Mouse (Mus musculus): ENCODE results near the gene Bbip1. TPM values are rescaled to one million over a fixed set of nuclear protein-coding genes. Genes with fewer than 3 reads are reported as not detected.

Gene Bbip1
- polyA plus RNA-seq, 1 experiment = 17.8 TPM

DNA sequence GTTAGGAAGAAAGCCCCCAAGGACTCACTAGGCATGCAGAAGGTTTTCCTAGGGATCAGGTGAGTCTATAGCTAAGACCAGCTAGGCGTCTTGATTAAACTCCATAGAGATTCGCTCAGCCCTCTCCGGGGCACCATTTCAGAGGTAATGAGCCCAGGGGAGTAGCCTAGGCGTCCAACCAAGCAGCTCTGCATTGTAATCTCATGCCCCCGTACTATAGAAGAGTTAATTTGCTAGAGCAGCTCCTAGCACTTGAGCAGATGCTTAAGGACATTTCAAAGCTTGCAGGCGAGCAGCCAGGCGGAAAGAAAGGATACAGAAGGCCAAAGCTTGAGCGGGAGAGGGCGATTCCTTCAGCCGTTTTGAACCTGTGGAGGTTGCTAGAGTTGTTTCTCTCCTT lies 59.0 kb downstream of the Bbip1 start:
- no peak overlapping the region for H3ac ChIP-seq (ENCODE audit: control insufficient read depth, insufficient read length, low read depth)
- no peaks in the 10 kb centered on the region for H3K79me2 ChIP-seq (ENCODE audit: control insufficient read depth, insufficient read depth)
- no peak for TF ChIP-seq USF1 (IDR thresholded peaks at IDR 0.05; ENCODE audit: low read depth)
- TF ChIP-seq MYOD1 (IDR thresholded peaks at IDR 0.05; ENCODE audit: control insufficient read depth, insufficient read length, low read depth) = no peak
- no peak for TF ChIP-seq MAX (IDR thresholded peaks at IDR 0.05)
- TF ChIP-seq FOSL1 (IDR thresholded peaks at IDR 0.05; ENCODE audit: insufficient read depth, low read length, poor library complexity, severe bottlenecking) = no peak
- no peak for TF ChIP-seq CEBPB (IDR thresholded peaks at IDR 0.05; ENCODE audit: low read depth)
- no peak for TF ChIP-seq MYOG (IDR thresholded peaks at IDR 0.05; ENCODE audit: control insufficient read depth, extremely low read depth, insufficient read length)
- no peak for TF ChIP-seq CTCF (IDR thresholded peaks at IDR 0.05; ENCODE audit: control insufficient read depth, insufficient read depth, insufficient read length)
- H3K4me3 ChIP-seq (ENCODE audit: insufficient read depth, poor library complexity, severe bottlenecking) = no peak overlapping the region
- H3K79me3 ChIP-seq (ENCODE audit: low read depth) = no peaks in the 10 kb centered on the region
- no peaks in the 10 kb centered on the region for H3K36me3 ChIP-seq (ENCODE audit: control insufficient read depth, insufficient read depth)
- no peaks in the 10 kb centered on the region for H3K27me3 ChIP-seq (ENCODE audit: control insufficient read depth, insufficient read depth, insufficient read length)

GRCm38 (mm10) chr19:53881786-53882185 lies 62.6 kb downstream of the Bbip1 start:
- Histone ChIP-seq H3K27me3 (ENCODE audit: control insufficient read depth, insufficient read depth, insufficient read length) (no peaks in the 10 kb centered on the region), H3K79me2 (ENCODE audit: control insufficient read depth, insufficient read depth) (no peaks in the 10 kb centered on the region), H3ac (ENCODE audit: control insufficient read depth, insufficient read length, low read depth) (no peak overlapping the region), H3K36me3 (ENCODE audit: control insufficient read depth, insufficient read depth) (no peaks in the 10 kb centered on the region), H3K79me3 (ENCODE audit: low read depth) (no peaks in the 10 kb centered on the region), H3K4me3 (ENCODE audit: insufficient read depth, poor library complexity, severe bottlenecking) (no peak overlapping the region)
- no peak for TF ChIP-seq USF1 (IDR thresholded peaks at IDR 0.05; ENCODE audit: low read depth)
- TF ChIP-seq MAX (IDR thresholded peaks at IDR 0.05) = no peak
- no peak for TF ChIP-seq MYOD1 (IDR thresholded peaks at IDR 0.05; ENCODE audit: control insufficient read depth, insufficient read length, low read depth)
- no peak for TF ChIP-seq MYOG (IDR thresholded peaks at IDR 0.05; ENCODE audit: control insufficient read depth, extremely low read depth, insufficient read length)
- TF ChIP-seq FOSL1 (IDR thresholded peaks at IDR 0.05; ENCODE audit: insufficient read depth, low read length, poor library complexity, severe bottlenecking) = no peak
- no peak for TF ChIP-seq CTCF (IDR thresholded peaks at IDR 0.05; ENCODE audit: control insufficient read depth, insufficient read depth, insufficient read length)
- TF ChIP-seq CEBPB (IDR thresholded peaks at IDR 0.05; ENCODE audit: low read depth) = no peak

DNA sequence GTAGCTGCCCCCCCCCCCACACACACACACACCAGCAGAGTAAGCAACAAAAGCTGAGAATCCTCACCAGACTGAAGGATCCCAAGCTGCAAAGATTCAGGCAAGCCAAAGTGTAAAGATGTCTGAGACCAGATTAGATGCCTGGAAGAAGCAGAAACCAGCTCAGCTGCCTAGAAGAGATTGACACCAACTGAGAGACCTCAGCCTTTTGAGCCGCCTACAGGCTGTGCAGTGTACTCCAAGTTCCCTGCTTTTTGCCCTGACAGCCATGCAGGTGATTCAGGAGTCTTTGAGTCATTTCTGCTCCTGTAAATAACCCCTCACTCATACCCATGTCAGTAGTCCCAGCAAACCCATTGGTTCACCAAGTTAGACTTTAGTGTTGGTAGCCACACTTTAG lies 64.0 kb downstream of the Bbip1 start:
- no peaks in the 10 kb centered on the region for H3K27me3 ChIP-seq (ENCODE audit: control insufficient read depth, insufficient read depth, insufficient read length)
- no peak overlapping the region for H3K4me3 ChIP-seq (ENCODE audit: insufficient read depth, poor library complexity, severe bottlenecking)
- no peaks in the 10 kb centered on the region for H3K36me3 ChIP-seq (ENCODE audit: control insufficient read depth, insufficient read depth)
- no peak overlapping the region for H3ac ChIP-seq (ENCODE audit: control insufficient read depth, insufficient read length, low read depth)
- no peaks in the 10 kb centered on the region for H3K79me2 ChIP-seq (ENCODE audit: control insufficient read depth, insufficient read depth)
- no peaks in the 10 kb centered on the region for H3K79me3 ChIP-seq (ENCODE audit: low read depth)
- TF ChIP-seq CTCF (IDR thresholded peaks at IDR 0.05; ENCODE audit: control insufficient read depth, insufficient read depth, insufficient read length) = no peak
- no peak for TF ChIP-seq MAX (IDR thresholded peaks at IDR 0.05)
- no peak for TF ChIP-seq CEBPB (IDR thresholded peaks at IDR 0.05; ENCODE audit: low read depth)

Other genes starting within 250 kb of the Bbip1 start
- gene Pdcd4, start 52.4 kb downstream of the Bbip1 start, polyA plus RNA-seq (2012; fragmentation: generic; extraction: Trizol) = 2.4 TPM
- 9.1 TPM for gene Shoc2, start 321 bp downstream of the Bbip1 start, polyA plus RNA-seq (2012; fragmentation: generic; extraction: Trizol)
- 0.12 TPM for gene Adra2a, start 99.5 kb upstream of the Bbip1 start, polyA plus RNA-seq (2012; fragmentation: generic; extraction: Trizol)